Comparison of ENCODE assay signal across 13 mouse cellular contexts in the genomic region with DNA sequence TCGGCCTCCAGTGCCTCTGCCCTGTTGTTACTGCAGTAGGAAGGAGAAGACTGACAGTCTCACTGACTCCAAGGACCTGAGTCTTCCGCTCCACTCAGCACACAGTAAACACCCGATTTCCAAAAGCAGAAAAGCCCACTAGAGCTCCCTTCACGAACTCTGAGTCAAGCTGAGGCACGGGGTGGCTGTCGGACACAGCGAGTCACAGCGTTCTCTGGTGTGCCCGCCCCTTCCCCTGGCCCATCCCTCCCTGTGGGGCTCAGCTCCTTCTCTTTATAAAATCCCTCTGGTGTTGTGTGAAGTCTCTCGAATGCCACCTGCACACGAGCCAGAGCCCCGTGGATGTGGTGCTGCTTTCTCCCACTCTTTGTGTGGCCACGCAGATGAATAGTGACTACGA. TPM values are rescaled to one million over a fixed set of nuclear protein-coding genes. Genes with fewer than 3 reads are reported as not detected.
DNase-seq lines count a peak whose midpoint lies in the region; ATAC-seq and TF ChIP-seq lines count a peak whose summit lies in the region.
"Had no signal": no experiment of that assay in that cellular context is flagged by ENCODE, and none has a peak within 500 bp of the region (broad histone marks: within the 10 kb centered on the region; RNA-seq: fewer than 3 reads in every experiment).

No protein-coding gene starts in this region.

- no peaks in the 10 kb centered on the region for H3K9me3 ChIP-seq in embryonic facial prominence, embryonic 13.5 days
- no peaks in the 10 kb centered on the region for H3K9me3 ChIP-seq in embryonic facial prominence, embryonic 10.5 days
- no peaks in the 10 kb centered on the region for H3K9me3 ChIP-seq in lung, embryonic 14.5 days (ENCODE audit: low read depth, low read length)
- H3K9me3 ChIP-seq in liver, embryonic 14.5 days (ENCODE audit: control insufficient read depth, low read length) = no peaks in the 10 kb centered on the region
- no peaks in the 10 kb centered on the region for H3K9me3 ChIP-seq in forebrain, embryonic 11.5 days (ENCODE audit: control insufficient read depth, low read length)
- H3K9me3 ChIP-seq: intestine, embryonic 15.5 days; limb, embryonic 12.5 days; midbrain, embryonic 12.5 days had no signal

- H3K4me3 ChIP-seq in embryonic facial prominence, embryonic 13.5 days = no peak overlapping the region
- no peak overlapping the region for H3K4me3 ChIP-seq in embryonic facial prominence, embryonic 10.5 days
- no peak overlapping the region for H3K4me3 ChIP-seq in lung, embryonic 14.5 days (ENCODE audit: low read depth, low read length)
- H3K4me3 ChIP-seq in liver, embryonic 14.5 days (ENCODE audit: insufficient read depth in 1 of 2, low read depth in 2 of 2, low read length in 2 of 2) = no peak overlapping the region
- H3K4me3 ChIP-seq in forebrain, embryonic 11.5 days (ENCODE audit: low read depth, low read length) = no peak overlapping the region
- H3K4me3 ChIP-seq: intestine, embryonic 15.5 days; limb, embryonic 12.5 days; midbrain, embryonic 12.5 days had no signal

- H3K36me3 ChIP-seq in embryonic facial prominence, embryonic 13.5 days = no peaks in the 10 kb centered on the region
- H3K36me3 ChIP-seq in embryonic facial prominence, embryonic 10.5 days (replicated peaks) = no peaks in the 10 kb centered on the region
- no peaks in the 10 kb centered on the region for H3K36me3 ChIP-seq in lung, embryonic 14.5 days (ENCODE audit: insufficient read depth)
- no peaks in the 10 kb centered on the region for H3K36me3 ChIP-seq in liver, embryonic 14.5 days (replicated peaks; ENCODE audit: control insufficient read depth, insufficient read depth, low read depth)
- H3K36me3 ChIP-seq in forebrain, embryonic 11.5 days (ENCODE audit: control insufficient read depth, insufficient read depth, low read length) = no peaks in the 10 kb centered on the region
- H3K36me3 ChIP-seq: intestine, embryonic 15.5 days; limb, embryonic 12.5 days; midbrain, embryonic 12.5 days had no signal

- TF ChIP-seq CTCF in lung, embryonic 14.5 days (IDR thresholded peaks at IDR 0.05; ENCODE audit: low read depth) = no peak
- no peak for TF ChIP-seq CTCF in liver, embryonic 14.5 days (IDR thresholded peaks at IDR 0.05; ENCODE audit: low read depth)

- ATAC-seq in embryonic facial prominence, embryonic 13.5 days (ENCODE audit: insufficient number of reproducible peaks, insufficient read depth, low FRiP score, low TSS enrichment, low read depth) = no peak
- ATAC-seq in lung, embryonic 14.5 days (ENCODE audit: insufficient read depth) = 0 out of 2 replicates have a peak, but pooled peaks have one; percentile 38
- ATAC-seq in liver, embryonic 14.5 days (ENCODE audit: insufficient read depth) = no peak
- no peak for ATAC-seq in forebrain, embryonic 11.5 days (replicated peaks; ENCODE audit: low FRiP score)
- ATAC-seq in cerebellum, adult (ENCODE audit: insufficient number of reproducible peaks, low FRiP score, low TSS enrichment) = no peak
- ATAC-seq: intestine, embryonic 15.5 days had no signal

- DNase-seq in embryonic facial prominence, embryonic 10.5 days (ENCODE audit: low spot score) = no peak
- no peak for DNase-seq in lung, embryonic 14.5 days
- no peak for DNase-seq in lung, adult 18-20 months
- DNase-seq in MEL-GATA-1-ER (ENCODE audit: extremely low read depth, low read depth) = peak; percentile 33
- no peak for DNase-seq in liver, embryonic 14.5 days (ENCODE audit: low read depth in 3 of 3, low spot score in 3 of 3)
- DNase-seq in forebrain, embryonic 11.5 days (ENCODE audit: low spot score) = no peak
- DNase-seq: cerebellum, adult 8-10 months; right cerebral cortex, adult 18-20 months had no signal

- TF ChIP-seq EP300 in liver, embryonic 14.5 days (IDR thresholded peaks at IDR 0.05; ENCODE audit: low read depth) = no peak

- WGBS in embryonic facial prominence, embryonic 13.5 days = 51% methylated on average over 14 of the region's 14 CpGs
- WGBS in embryonic facial prominence, embryonic 10.5 days = 58% methylated on average over 14 of the region's 14 CpGs
- 46% methylated on average over 14 of the region's 14 CpGs for WGBS in lung, embryonic 14.5 days
- WGBS in liver, embryonic 14.5 days (ENCODE audit: insufficient replicate concordance) = 34% methylated on average over 14 of the region's 14 CpGs
- 51% methylated on average over 14 of the region's 14 CpGs for WGBS in forebrain, embryonic 11.5 days

- H3K27me3 ChIP-seq in embryonic facial prominence, embryonic 13.5 days = peaks cover 16% of the 10 kb centered on the region
- peaks cover 52% of the 10 kb centered on the region for H3K27me3 ChIP-seq in embryonic facial prominence, embryonic 10.5 days (replicated peaks; ENCODE audit: low read depth, poor library complexity, severe bottlenecking)
- peaks cover 6% of the 10 kb centered on the region for H3K27me3 ChIP-seq in lung, embryonic 14.5 days (ENCODE audit: insufficient read depth, low read length)
- H3K27me3 ChIP-seq in liver, embryonic 14.5 days (ENCODE audit: control insufficient read depth, insufficient read depth, low read length) = no peaks in the 10 kb centered on the region
- H3K27me3 ChIP-seq in forebrain, embryonic 11.5 days (ENCODE audit: control insufficient read depth, insufficient read depth, low read length) = peaks cover 2% of the 10 kb centered on the region; the same call in 1 of the 2 replicates
- H3K27me3 ChIP-seq: intestine, embryonic 15.5 days had no signal

- 0 out of 2 replicates have a peak overlapping the region, but pooled peaks have one; percentile 16 for H3K9ac ChIP-seq in embryonic facial prominence, embryonic 13.5 days
- H3K9ac ChIP-seq in lung, embryonic 14.5 days = no peak overlapping the region
- H3K9ac ChIP-seq in liver, embryonic 14.5 days (replicated peaks) = no peak overlapping the region
- H3K9ac ChIP-seq in forebrain, embryonic 11.5 days (ENCODE audit: low read length) = no peak overlapping the region
- H3K9ac ChIP-seq: intestine, embryonic 15.5 days; limb, embryonic 12.5 days; midbrain, embryonic 12.5 days had no signal

- peaks cover 33% of the 10 kb centered on the region for H3K4me1 ChIP-seq in embryonic facial prominence, embryonic 13.5 days
- no peaks in the 10 kb centered on the region for H3K4me1 ChIP-seq in embryonic facial prominence, embryonic 10.5 days
- H3K4me1 ChIP-seq in lung, embryonic 14.5 days (ENCODE audit: insufficient read depth) = peaks cover 4% of the 10 kb centered on the region; the same call in 1 of the 2 replicates
- H3K4me1 ChIP-seq in liver, embryonic 14.5 days (replicated peaks; ENCODE audit: control insufficient read depth in 2 of 2, insufficient read depth in 2 of 2, low read length in 1 of 2) = peaks cover 26 to 38% of the 10 kb centered on the region in 2 experiments
- H3K4me1 ChIP-seq in forebrain, embryonic 11.5 days (replicated peaks; ENCODE audit: control insufficient read depth, insufficient read depth, low read length) = no peaks in the 10 kb centered on the region

- H3K27ac ChIP-seq in embryonic facial prominence, embryonic 13.5 days = no peak overlapping the region
- H3K27ac ChIP-seq in embryonic facial prominence, embryonic 10.5 days (replicated peaks) = no peak overlapping the region
- H3K27ac ChIP-seq in lung, embryonic 14.5 days (ENCODE audit: low read depth) = no peak overlapping the region
- H3K27ac ChIP-seq in liver, embryonic 14.5 days = no peak overlapping the region
- no peak overlapping the region for H3K27ac ChIP-seq in forebrain, embryonic 11.5 days (ENCODE audit: low read depth, low read length)
- H3K27ac ChIP-seq: intestine, embryonic 15.5 days; limb, embryonic 12.5 days; midbrain, embryonic 12.5 days had no signal

- H3K4me2 ChIP-seq in embryonic facial prominence, embryonic 13.5 days = no peak overlapping the region
- no peak overlapping the region for H3K4me2 ChIP-seq in lung, embryonic 14.5 days
- peak overlapping the region; percentile 28 for H3K4me2 ChIP-seq in liver, embryonic 14.5 days (ENCODE audit: low read depth)
- no peak overlapping the region for H3K4me2 ChIP-seq in forebrain, embryonic 11.5 days (ENCODE audit: low read depth, low read length, severe bottlenecking)
- H3K4me2 ChIP-seq: intestine, embryonic 15.5 days; limb, embryonic 12.5 days; midbrain, embryonic 12.5 days had no signal

RNA-seq across cellular contexts. Expression of gene Adcy9, which starts 7.0 kb away (rescaled TPM):
- 1.1 and 1.7 TPM in 2 replicates for polyA plus RNA-seq in embryonic facial prominence, embryonic 13.5 days (2015; fragmentation: Nextera tagmentation; extraction: Ambion mirVana)
- 0.43 and 0.57 TPM in 2 replicates for polyA plus RNA-seq in embryonic facial prominence, embryonic 10.5 days (2016; fragmentation: Nextera tagmentation; extraction: Ambion mirVana)
- 1.3 and 1.4 TPM in 2 replicates for polyA plus RNA-seq in lung, embryonic 14.5 days (2014; fragmentation: Nextera tagmentation; extraction: Ambion mirVana)
- 0.78 and 0.81 TPM in 2 replicates for polyA plus RNA-seq in liver, embryonic 14.5 days (2012; rRNA removed)
- 0.62 and 0.65 TPM in 2 replicates for polyA plus RNA-seq in liver, embryonic 14.5 days (2014; fragmentation: Nextera tagmentation; extraction: Ambion mirVana)
- polyA plus RNA-seq in forebrain, embryonic 11.5 days (2014; fragmentation: Nextera tagmentation; extraction: Ambion mirVana) = 0.84 and 0.96 TPM in 2 replicates
